Mouse (Mus musculus) lung, adult 2 months (tissue): ENCODE results near the gene Acta2. TPM values are rescaled to one million over a fixed set of nuclear protein-coding genes. Genes with fewer than 3 reads are reported as not detected.

Experiments used
- DNase-seq: peaks from one replicate; pipeline ENCODE4 v3.0.0; 2022
- H3K4me1 ChIP-seq: fragments of 200-500 bp; 2 replicates; pipeline ENCODE4 v1.6.1; 2011; ENCODE audit warnings: low read length; ENCODE audit not compliant: control insufficient read depth, insufficient read depth
- H3K4me3 ChIP-seq: fragments of 200-500 bp; replicated peaks from 2 replicates; pipeline ENCODE3; 2011; ENCODE audit warnings: low read depth, mild to moderate bottlenecking, control low read depth, low read length; ENCODE audit errors: extremely low read depth
- CTCF ChIP-seq: fragments of 200-500 bp; IDR thresholded peaks from 2 replicates; pipeline ENCODE4 v1.5.1; 2011; ENCODE audit warnings: mild to moderate bottlenecking, low read length, control low read depth; ENCODE audit not compliant: insufficient read depth
- POLR2A ChIP-seq: fragments of 200-500 bp; IDR thresholded peaks from 2 replicates; pipeline ENCODE4 v1.6.1; 2011; ENCODE audit warnings: low read depth, mild to moderate bottlenecking, control low read depth, low read length, borderline replicate concordance; ENCODE audit errors: extremely low read depth
- WGBS: fragments of 180-500 bp; shearing (Covaris S2); methylation state at CpG from one replicate; pipeline ENCODE4 v1.1.7; 2018; 5-methylcytosine and 5-hydroxymethylcytosine counted together
- polyA plus RNA-seq: library from polyadenylated mRNA; depleted of rRNA; stranded (reverse); fragments of >200 nt; gene quantifications from 2 replicates; pipeline ENCODE4 v1.2.3, GENCODE M21; 2012

The Acta2 gene
- polyA plus RNA-seq, 1 experiment = 584 TPM

- Histone ChIP-seq H3K4me1 (peaks cover 3% of the 10 kb centered on the region; the same call in 1 of the 2 replicates), H3K4me3 (no peak overlapping the region)
- 56% methylated on average over 3 of the region's 3 CpGs for WGBS
- no peak for DNase-seq
- no peak for TF ChIP-seq CTCF
These were observed 22.7 kb upstream of the Acta2 start for GRCm38 (mm10) chr19:34278078-34278477.

GRCm38 (mm10) chr19:34273073-34273472, 17.7 kb upstream of the Acta2 start:
- Histone ChIP-seq H3K4me3 (no peak overlapping the region), H3K4me1 (no peaks in the 10 kb centered on the region)
- TF ChIP-seq CTCF (no peak), POLR2A (no peak)
- 98% methylated on average over 1 of the region's 1 CpGs for WGBS
- DNase-seq = no peak

- no peak for DNase-seq
- no peak overlapping the region for H3K4me3 ChIP-seq
These were observed 15.6 kb upstream of the Acta2 start for GRCm38 (mm10) chr19:34270824-34271464.

DNA sequence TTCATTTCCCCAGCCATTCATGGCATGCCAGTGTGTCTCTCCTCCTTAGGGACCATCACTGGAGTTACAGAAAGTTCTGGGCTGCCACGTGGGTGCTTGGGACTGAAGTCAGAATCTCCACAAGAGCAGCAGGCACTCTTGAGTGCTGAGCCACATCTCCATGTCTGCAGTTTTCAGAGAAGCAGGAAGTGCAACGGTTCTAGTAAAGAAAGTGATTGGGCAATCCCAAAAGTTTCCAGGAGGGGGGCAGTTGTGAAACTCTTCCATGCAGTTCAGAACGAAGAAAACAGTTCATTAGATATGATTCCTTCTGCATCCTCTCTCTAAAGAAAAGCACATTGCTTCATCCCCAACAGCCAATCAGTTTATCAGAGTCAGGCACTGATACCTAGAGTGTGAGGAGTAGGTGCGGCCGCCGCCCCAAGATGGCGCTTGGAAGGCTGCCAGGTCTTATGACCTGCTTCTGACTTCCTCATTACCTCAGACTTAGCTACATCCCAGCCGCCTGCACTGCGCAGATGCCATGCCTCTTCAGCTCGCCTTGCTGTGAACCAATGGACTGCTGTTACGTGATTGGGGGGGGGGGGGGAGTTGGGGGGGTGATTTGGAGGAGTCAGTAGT, 14.8 kb upstream of the Acta2 start:
- DNase-seq = no peak
- Histone ChIP-seq H3K4me1 (no peaks in the 10 kb centered on the region; the same call in 1 of the 2 replicates), H3K4me3 (no peak overlapping the region)
- TF ChIP-seq POLR2A = no peak
- no peak for TF ChIP-seq CTCF
- 67% methylated on average over 11 of the region's 11 CpGs for WGBS

More at GRCm38 (mm10) chr19:34270824-34271464, 15.6 kb upstream of the Acta2 start:
- no peaks in the 10 kb centered on the region for H3K4me1 ChIP-seq
- WGBS = 92% methylated on average over 13 of the region's 13 CpGs
- TF ChIP-seq POLR2A = no peak
- TF ChIP-seq CTCF = no peak

- Histone ChIP-seq H3K4me3 (no peak overlapping the region), H3K4me1 (no peaks in the 10 kb centered on the region; the same call in 1 of the 2 replicates)
- no peak for TF ChIP-seq POLR2A
- TF ChIP-seq CTCF = no peak
- 59% methylated on average over 1 of the region's 1 CpGs for WGBS
- DNase-seq = no peak
These were observed 13.6 kb upstream of the Acta2 start for GRCm38 (mm10) chr19:34268991-34269390.

- H3K4me3 ChIP-seq = no peak overlapping the region
- WGBS = 41% methylated on average over 5 of the region's 5 CpGs
- TF ChIP-seq CTCF (no peak), POLR2A (no peak)
- no peak for DNase-seq
- H3K4me1 ChIP-seq = peaks cover 9% of the 10 kb centered on the region
These were observed 10.3 kb upstream of the Acta2 start for GRCm38 (mm10) chr19:34265604-34266193.

- Histone ChIP-seq H3K4me3 (no peak overlapping the region), H3K4me1 (peaks cover 9% of the 10 kb centered on the region)
- TF ChIP-seq POLR2A (no peak), CTCF (no peak)
- DNase-seq = no peak
- 53% methylated on average over 2 of the region's 2 CpGs for WGBS
These were observed 7.0 kb upstream of the Acta2 start for GRCm38 (mm10) chr19:34262273-34262974.

DNA sequence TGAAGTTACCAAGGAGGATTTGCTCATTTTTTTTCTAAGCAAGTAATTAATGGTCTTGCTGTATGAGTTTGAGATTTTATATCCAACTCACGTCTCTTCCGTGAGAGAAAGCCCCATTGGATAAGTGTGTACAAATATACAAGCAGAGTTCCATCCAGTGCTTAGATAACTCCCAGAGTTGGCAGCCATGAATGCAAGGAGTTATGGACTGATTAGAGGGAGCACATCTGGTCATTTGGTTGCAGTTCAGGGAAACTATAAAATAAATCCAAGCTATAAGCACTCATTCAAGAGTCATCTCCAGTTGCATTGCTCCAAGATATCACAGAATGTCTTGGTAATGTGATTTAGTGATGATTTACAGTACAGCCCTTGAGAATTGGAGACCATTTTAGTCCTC, 1.5 kb upstream of the Acta2 start:
- TF ChIP-seq POLR2A (no peak), CTCF (no peak)
- H3K4me3 ChIP-seq = no peak overlapping the region
- DNase-seq = no peak
- no peaks in the 10 kb centered on the region; the same call in none of the 2 replicates for H3K4me1 ChIP-seq
- 73% methylated on average over 2 of the region's 2 CpGs for WGBS

GRCm38 (mm10) chr19:34256149-34256548, 759 bp upstream of the Acta2 start:
- 73% methylated on average over 5 of the region's 5 CpGs for WGBS
- TF ChIP-seq POLR2A (no peak), CTCF (no peak)

More at GRCm38 (mm10) chr19:34256149-34256548, 759 bp upstream of the Acta2 start:
- Histone ChIP-seq H3K4me1 (no peaks in the 10 kb centered on the region; the same call in none of the 2 replicates), H3K4me3 (no peak overlapping the region)
- no peak for DNase-seq
